Mouse (Mus musculus) G1E (cell line): ENCODE measurements around the gene BC030867.

Experiments used
- CTCF ChIP-seq: IDR thresholded peaks from 2 replicates; pipeline ENCODE4 v1.5.1; 2012; ENCODE audit warnings: low read depth, low read length, inconsistent platforms, mixed read lengths
- GATA1 ChIP-seq: IDR thresholded peaks from 2 replicates; pipeline ENCODE4 v1.6.1; 2012; ENCODE audit warnings: borderline replicate concordance, low read length, inconsistent platforms, mixed read lengths
- GATA2 ChIP-seq: IDR thresholded peaks from 2 replicates; pipeline ENCODE4 v1.6.1; 2012; ENCODE audit warnings: low read depth, low read length, inconsistent platforms, borderline replicate concordance
- TAL1 ChIP-seq: conservative IDR thresholded peaks from 2 replicates; pipeline ENCODE4 v1.6.1; 2012; ENCODE audit warnings: low read depth, low read length, inconsistent platforms, mixed read lengths

- TF ChIP-seq CTCF (no peak), GATA1 (no peak), GATA2 (no peak), TAL1 (no peak)
Observed at GRCm38 (mm10) chr11:102211936-102212341, 36.7 kb upstream of the BC030867 start.
